Mouse (Mus musculus): ENCODE results near the gene Nr1h5.

The Nr1h5 gene

DNA sequence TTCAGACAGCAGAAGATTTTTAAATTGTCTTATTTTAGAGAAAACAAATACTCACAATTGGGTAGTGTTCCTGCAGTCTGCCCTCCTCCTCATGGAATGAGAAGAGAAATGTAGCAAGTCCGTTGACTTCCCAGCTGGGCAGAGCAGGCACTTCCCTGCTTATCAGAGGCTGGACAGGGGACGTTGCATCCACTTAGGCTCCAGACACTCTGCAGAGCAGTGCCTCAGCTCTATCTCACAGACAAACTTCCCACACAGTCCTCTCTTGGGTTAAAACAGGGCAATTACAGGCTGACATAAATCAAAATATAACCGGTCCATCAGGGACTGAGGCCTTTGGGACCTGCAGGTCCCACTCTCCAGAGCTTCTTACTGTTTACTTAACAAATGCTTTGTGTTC, at the start of gene Nr1h5:
Gene Nr1h5 (minus strand): TSS at position 101 of the 400 bp plus-strand sequence.
- in situ Hi-C loops (cut with MboI), result no loop called here

DNA sequence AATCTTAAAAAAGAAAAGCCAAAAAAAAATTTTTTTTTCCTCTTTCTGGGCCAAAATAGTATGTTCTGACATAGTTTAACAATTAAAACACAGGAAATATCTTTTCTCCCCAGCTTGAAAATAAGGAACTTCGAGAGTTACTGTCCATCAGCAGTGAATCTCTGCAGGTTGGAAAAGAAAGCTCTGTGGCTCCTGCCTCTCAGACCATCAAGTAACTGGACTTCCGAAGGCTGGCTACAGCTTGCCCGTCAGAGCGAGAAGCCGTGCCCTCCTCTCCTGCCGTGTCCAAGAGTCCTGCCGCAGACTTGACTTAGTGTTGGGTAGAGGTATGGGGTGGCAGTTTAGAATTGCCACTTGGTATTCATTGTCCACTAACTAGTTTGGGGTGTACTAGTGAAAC, 37.7 kb upstream of the Nr1h5 start:
- in situ Hi-C loops (cut with MboI), result no loop called here

DNA sequence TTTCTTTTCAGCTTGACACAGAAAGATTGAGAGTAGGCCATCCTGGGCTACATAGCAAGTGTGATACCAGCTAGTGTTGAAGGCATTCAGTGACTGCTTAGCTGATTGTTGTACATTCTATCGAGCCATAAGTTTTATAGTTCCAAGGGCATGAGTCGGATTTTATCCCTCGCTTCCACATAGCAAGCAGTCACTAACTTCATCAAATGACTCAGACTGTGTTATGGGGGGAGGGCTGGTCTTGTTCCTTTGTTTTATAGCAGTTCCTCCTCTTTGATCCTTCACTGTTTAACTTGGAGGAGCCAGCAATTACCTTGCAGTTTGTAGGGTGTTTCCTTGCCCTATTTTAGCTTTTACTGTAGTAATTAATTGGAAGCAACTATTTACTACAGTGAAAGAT, 33.7 kb upstream of the Nr1h5 start:
- in situ Hi-C loops (cut with MboI), result loop anchor here (5.0 to 10.0 kb wide), 2 partner anchors 50 to 263 kb away; partner anchors contain the start of gene Tspan2

DNA sequence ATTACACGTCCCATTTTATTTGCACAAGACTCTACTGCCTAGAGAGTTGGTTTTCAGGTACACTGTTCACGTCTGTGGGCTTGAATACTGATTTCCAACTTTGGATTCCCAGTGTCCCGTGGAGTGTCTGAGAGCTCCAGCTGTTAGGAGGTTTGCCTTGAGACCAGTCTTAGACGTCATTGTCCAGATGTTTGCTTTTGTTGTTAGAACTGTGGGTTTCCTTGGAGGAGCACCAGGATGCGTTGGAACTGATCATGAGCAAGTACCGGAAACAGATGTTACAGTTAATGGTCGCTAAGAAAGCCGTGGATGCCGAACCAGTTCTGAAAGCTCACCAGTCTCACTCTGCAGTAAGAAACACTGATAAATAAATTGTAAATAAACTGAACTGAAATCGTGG, 33.1 kb upstream of the Nr1h5 start:
- in situ Hi-C loops (cut with MboI), result loop anchor here (5.0 to 10.0 kb wide), 2 partner anchors 50 to 262 kb away; partner anchors contain the start of gene Tspan2

DNA sequence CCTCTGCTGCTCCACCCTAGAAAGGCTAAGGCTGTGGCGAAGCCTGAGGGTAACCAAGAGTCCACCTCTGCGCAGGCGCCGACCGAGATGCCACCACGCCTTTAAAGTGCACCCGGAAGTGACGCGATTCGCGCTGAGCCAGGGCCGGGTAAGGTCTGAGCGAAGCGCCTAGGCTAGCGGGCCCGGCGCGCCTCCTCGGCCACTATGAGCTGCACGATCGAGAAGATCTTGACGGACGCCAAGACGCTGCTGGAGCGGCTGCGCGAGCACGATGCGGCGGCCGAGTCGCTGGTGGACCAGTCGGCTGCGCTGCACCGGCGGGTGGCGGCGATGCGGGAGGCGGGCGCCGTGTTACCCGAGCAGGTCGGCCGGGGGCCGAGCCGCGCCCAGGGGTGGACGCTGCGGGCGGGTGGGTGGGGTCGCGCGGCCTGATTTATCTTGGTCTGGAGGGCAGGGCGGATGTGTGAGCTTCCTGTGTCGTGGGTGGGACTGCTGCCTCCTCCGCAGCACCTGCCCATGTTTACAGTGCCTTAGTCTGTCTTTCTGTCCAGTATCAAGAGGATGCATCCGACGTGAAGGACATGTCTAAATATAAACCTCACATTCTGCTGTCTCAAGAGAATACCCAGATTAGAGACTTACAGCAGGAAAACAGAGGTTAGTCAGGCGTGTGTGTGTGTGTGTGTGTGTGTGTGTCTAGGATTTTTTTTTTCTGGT, 31.8 kb upstream of the Nr1h5 start, which contains the start of gene Sike1:
Gene Sike1 (plus strand): TSS at position 104 of the 717 bp plus-strand sequence.
- in situ Hi-C loops (cut with MboI), result loop anchor here (5.0 to 10.0 kb wide), 2 partner anchors 48 to 261 kb away; partner anchors contain the start of gene Tspan2

DNA sequence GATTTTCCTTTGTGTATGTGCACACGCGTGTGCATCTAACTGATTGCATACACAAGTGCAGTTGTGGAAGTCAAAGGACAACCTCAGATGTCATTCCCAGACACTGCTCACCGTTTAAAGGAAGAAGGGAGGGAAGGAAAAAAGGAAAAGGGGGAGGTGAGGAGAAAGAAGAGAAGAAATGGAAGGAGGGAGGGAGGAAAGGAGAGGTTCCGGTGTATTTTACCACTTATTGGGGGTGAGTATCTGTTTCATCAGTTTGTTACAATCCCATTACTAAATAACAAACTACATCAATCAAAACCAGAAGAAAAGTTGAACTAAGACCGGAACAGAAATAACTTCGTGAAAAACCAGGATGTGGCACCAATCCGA, 31.3 kb upstream of the Nr1h5 start:
- in situ Hi-C loops (cut with MboI), result loop anchor here (5.0 to 10.0 kb wide), 2 partner anchors 48 to 260 kb away; partner anchors contain the start of gene Tspan2

DNA sequence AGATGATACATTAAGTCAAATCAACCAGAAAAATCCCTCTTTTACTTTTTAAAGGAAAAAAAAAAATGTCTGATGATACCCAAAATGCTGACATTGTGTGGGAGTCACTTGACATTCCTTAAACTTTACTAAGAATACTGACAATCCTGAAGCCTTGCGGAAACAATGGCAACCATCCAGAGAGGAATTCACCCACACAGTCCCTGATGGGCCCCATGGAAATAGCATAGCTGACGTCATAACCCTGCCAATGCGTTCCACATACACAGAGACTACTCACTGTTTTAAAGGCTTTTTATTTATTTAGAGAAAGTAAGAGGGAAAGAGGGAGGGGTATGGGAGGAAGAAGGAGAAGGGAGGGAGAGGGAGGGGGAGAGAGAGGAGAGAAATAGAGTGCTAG, 29.0 kb upstream of the Nr1h5 start:
- in situ Hi-C loops (cut with MboI), result loop anchor here (10.0 kb wide), 1 partner anchor 258 kb away; the partner anchor contains the start of gene Tspan2

DNA sequence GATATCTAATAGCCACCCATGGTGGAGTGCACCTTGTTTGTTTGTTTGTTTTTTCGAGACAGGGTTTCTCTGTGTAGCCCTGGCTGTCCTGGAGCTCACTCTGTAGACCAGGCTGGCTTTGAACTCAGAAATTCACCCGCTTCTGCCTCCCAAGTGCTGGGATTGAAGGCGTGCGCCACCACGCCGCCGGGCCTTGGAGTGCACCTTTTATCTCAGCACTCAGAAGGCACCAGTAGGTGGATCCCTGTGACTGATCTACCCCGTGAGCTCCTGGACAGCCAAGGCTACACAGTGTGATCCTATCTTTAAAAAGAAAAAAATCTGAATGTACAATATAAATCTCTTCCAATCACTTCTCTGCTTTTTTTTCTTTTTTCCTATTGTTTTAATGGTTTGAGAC, 27.1 kb upstream of the Nr1h5 start:
- in situ Hi-C loops (cut with MboI), result loop anchor here (10.0 kb wide), 1 partner anchor 256 kb away; the partner anchor contains the start of gene Tspan2

DNA sequence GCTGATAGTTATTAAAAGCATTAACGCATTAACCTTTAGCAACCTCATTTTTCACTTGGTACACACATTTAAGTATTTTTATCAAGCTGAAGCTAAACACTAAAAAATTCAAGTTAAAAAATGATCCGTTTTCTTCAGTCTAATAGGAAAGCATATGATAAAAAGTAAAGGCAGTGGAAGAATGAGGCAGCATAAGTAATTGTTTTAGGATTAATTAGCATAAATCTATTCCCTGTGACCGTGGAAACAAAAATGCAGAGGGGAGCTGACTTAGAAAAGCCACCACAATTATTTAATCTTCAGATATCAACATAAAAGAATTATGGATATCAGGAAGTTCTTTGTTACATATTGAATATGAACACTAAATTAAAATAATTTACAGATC, 16.4 kb upstream of the Nr1h5 start:
- in situ Hi-C loops (cut with MboI), result no loop called here

GRCm38 (mm10) chr3:102979550-102980348, 15.8 kb upstream of the Nr1h5 start:
- in situ Hi-C loops (cut with MboI), result no loop called here

- in situ Hi-C loops (cut with MboI), result no loop called here
Measured at GRCm38 (mm10) chr3:102976906-102977305, 13.0 kb upstream of the Nr1h5 start.

DNA sequence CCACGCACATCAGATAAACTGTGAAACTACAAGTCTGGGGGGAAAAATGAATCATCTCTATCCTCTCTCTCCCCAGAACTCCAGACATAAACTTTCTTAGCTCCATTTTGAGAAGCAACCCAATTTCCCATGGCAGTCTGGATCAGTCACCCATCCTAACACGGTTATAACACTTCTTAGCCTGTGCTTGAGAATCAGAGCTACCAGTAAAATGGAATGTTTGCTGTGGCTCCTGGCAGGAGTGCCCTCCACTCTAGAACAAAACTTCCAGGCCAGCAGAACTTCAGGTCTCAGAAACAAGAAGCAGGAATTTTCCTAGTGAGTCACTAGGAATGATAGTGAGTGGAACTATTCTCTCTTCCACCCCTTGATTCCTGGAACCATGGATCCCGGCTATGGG, 6.6 kb upstream of the Nr1h5 start:
- in situ Hi-C loops (cut with MboI), result no loop called here

GRCm38 (mm10) chr3:102970067-102970466, 6.1 kb upstream of the Nr1h5 start:
- in situ Hi-C loops (cut with MboI), result no loop called here

- in situ Hi-C loops (cut with MboI), result no loop called here
Measured at GRCm38 (mm10) chr3:102955596-102955995, 8.3 kb downstream of the Nr1h5 start.

- in situ Hi-C loops (cut with MboI), result no loop called here
Measured at GRCm38 (mm10) chr3:102955143-102955542, 8.8 kb downstream of the Nr1h5 start.

GRCm38 (mm10) chr3:102954476-102954875, 9.5 kb downstream of the Nr1h5 start:
- in situ Hi-C loops (cut with MboI), result no loop called here

- in situ Hi-C loops (cut with MboI), result loop anchor here (5.0 kb wide), 1 partner anchor 50 kb away; the partner anchor contains the start of gene Sike1
Measured at GRCm38 (mm10) chr3:102946861-102947260, 17.1 kb downstream of the Nr1h5 start.

- in situ Hi-C loops (cut with MboI), result loop anchor here (5.0 kb wide), 1 partner anchor 51 kb away; the partner anchor contains the start of gene Sike1
Measured at GRCm38 (mm10) chr3:102946312-102946711, 17.6 kb downstream of the Nr1h5 start.

DNA sequence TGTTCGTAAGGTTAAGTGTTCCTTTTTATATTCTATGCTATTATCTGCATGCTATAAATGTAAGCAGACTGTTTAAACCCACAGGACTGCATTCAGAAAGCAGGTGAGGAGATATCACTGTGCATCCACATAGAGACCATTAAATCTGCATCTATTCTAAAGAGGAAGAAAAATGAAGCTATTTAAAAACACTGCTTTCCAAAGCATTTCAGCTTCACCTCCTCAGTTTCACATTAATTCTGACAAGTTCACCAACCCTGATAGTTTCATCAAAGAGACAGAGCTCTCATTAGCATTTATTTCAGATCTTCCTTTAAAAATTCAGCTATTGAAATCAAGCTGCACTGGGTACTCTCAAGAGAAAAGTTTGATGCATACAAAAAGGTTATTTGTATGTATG, 25.8 kb downstream of the Nr1h5 start:
- in situ Hi-C loops (cut with MboI), result no loop called here

DNA sequence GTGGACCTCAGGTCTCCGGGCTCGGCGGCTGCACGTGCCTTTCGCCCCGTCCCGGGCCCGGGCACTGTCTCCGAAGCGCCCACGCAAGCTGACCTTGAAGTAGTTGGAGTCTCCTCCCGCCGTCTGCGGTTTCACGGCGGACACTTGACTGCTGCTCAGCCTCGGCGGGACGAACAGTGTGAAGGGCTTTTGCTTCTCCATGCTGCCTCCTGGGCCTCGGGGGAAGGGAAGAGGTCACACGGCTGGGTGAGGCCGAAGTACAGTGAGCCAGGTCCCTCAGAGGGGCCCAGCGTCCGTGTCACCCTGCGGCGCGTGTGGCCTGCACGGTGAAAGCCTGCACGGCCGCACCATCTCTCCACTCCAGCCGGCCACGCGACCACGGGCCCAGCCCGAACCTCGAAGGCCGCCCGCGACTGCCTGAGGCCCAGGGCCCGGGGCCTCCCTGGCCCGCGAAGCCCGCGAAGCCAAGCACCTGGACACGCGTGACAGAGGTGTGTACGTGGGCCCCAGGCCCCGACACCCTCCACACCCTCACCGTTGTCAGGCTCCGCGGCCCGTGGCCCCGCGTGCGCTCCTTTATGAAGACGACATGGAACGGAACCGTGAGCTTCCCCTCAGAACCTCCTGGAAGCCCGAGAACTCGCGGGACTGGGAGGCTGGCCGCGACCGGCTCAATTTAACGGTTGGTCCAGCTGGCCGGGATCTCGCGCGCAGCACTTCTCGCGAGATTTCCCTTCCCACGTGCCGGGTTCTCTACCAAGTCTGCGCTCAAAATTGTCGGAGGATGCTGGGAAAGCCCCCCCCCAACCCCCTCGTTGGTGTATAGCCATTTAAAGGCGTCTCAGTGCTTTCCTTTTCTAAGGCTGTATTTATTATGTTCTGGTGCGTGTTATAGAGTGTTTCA, 28.2 kb downstream of the Nr1h5 start, which contains the start of gene Sycp1:
Gene Sycp1 (minus strand): TSS at position 650 of the 904 bp plus-strand sequence.
- in situ Hi-C loops (cut with MboI), result no loop called here

- in situ Hi-C loops (cut with MboI), result no loop called here
Measured at GRCm38 (mm10) chr3:102899136-102899535, 64.8 kb downstream of the Nr1h5 start.
